Mouse (Mus musculus): Measurements from ENCODE around the gene Gng8. TPM values are rescaled to one million over a fixed set of nuclear protein-coding genes. Genes with fewer than 3 reads are reported as not detected.

Gene Gng8
- total and polyA plus RNA-seq, 2 experiments = 0.26 TPM; not detected in 1

GRCm38 (mm10) chr7:16885271-16885776 is 6.3 kb upstream of the Gng8 start:
- no peak overlapping the region for H3K9ac ChIP-seq (ENCODE audit: low read depth, low read length)
- H3K27me3 ChIP-seq (ENCODE audit: control insufficient read depth, insufficient read depth, low read length) = peaks cover 16% of the 10 kb centered on the region
- H3K36me3 ChIP-seq (ENCODE audit: control insufficient read depth, insufficient read depth, low read length) = no peaks in the 10 kb centered on the region
- 23% methylated on average over 93 of the region's 95 CpGs for WGBS
- no peaks in the 10 kb centered on the region for H3K4me1 ChIP-seq (ENCODE audit: control insufficient read depth, insufficient read depth, low read length)
- DNase-seq (ENCODE audit: extremely low read depth, low read depth, low spot score) = no peak
- no peaks in the 10 kb centered on the region for H3K79me2 ChIP-seq (ENCODE audit: control insufficient read depth, insufficient read depth, low read length)
- H3K27ac ChIP-seq (replicated peaks; ENCODE audit: insufficient read depth, low read depth, low read length) = no peak overlapping the region
- TF ChIP-seq CTCF (IDR thresholded peaks at IDR 0.05; ENCODE audit: low read depth, low read length) (no peak), POLR2A (IDR thresholded peaks at IDR 0.05; ENCODE audit: extremely low read depth, insufficient read depth, low read length) (no peak)
- H3K4me3 ChIP-seq (ENCODE audit: insufficient read depth, low read depth, low read length) = peak overlapping the region; percentile 45; the same call in 1 of the 2 replicates

GRCm38 (mm10) chr7:16885905-16886304 is 5.7 kb upstream of the Gng8 start:
- TF ChIP-seq POLR2A (IDR thresholded peaks at IDR 0.05; ENCODE audit: extremely low read depth, insufficient read depth, low read length) (no peak), CTCF (IDR thresholded peaks at IDR 0.05; ENCODE audit: low read depth, low read length) (no peak)
- H3K9ac ChIP-seq (ENCODE audit: low read depth, low read length) = no peak overlapping the region
- H3K79me2 ChIP-seq (ENCODE audit: control insufficient read depth, insufficient read depth, low read length) = no peaks in the 10 kb centered on the region
- no peak overlapping the region for H3K27ac ChIP-seq (replicated peaks; ENCODE audit: insufficient read depth, low read depth, low read length)
- H3K27me3 ChIP-seq (ENCODE audit: control insufficient read depth, insufficient read depth, low read length) = peaks cover 16% of the 10 kb centered on the region
- no peaks in the 10 kb centered on the region for H3K4me1 ChIP-seq (ENCODE audit: control insufficient read depth, insufficient read depth, low read length)
- H3K4me3 ChIP-seq (ENCODE audit: insufficient read depth, low read depth, low read length) = no peak overlapping the region
- no peaks in the 10 kb centered on the region for H3K36me3 ChIP-seq (ENCODE audit: control insufficient read depth, insufficient read depth, low read length)
- WGBS = 57% methylated on average over 59 of the region's 59 CpGs
- DNase-seq (ENCODE audit: extremely low read depth, low read depth, low spot score) = no peak

- no peak for DNase-seq (ENCODE audit: extremely low read depth, low read depth, low spot score)
- H3K4me3 ChIP-seq (ENCODE audit: insufficient read depth, low read depth, low read length) = no peak overlapping the region
- no peak overlapping the region for H3K9ac ChIP-seq (ENCODE audit: low read depth, low read length)
- 56% methylated on average over 6 of the region's 6 CpGs for WGBS
- TF ChIP-seq POLR2A (IDR thresholded peaks at IDR 0.05; ENCODE audit: extremely low read depth, insufficient read depth, low read length) = no peak
- no peak for TF ChIP-seq CTCF (IDR thresholded peaks at IDR 0.05; ENCODE audit: low read depth, low read length)
- no peaks in the 10 kb centered on the region for H3K36me3 ChIP-seq (ENCODE audit: control insufficient read depth, insufficient read depth, low read length)
- no peaks in the 10 kb centered on the region for H3K79me2 ChIP-seq (ENCODE audit: control insufficient read depth, insufficient read depth, low read length)
- peaks cover 10% of the 10 kb centered on the region for H3K27me3 ChIP-seq (ENCODE audit: control insufficient read depth, insufficient read depth, low read length)
- H3K27ac ChIP-seq (replicated peaks; ENCODE audit: insufficient read depth, low read depth, low read length) = peak overlapping the region; percentile 49; the same call in 1 of the 2 replicates
- no peaks in the 10 kb centered on the region for H3K4me1 ChIP-seq (ENCODE audit: control insufficient read depth, insufficient read depth, low read length)
Measured at GRCm38 (mm10) chr7:16890536-16890935, 1.1 kb upstream of the Gng8 start.

- 7% methylated on average over 23 of the region's 23 CpGs for WGBS
- Histone ChIP-seq H3K4me3 (ENCODE audit: insufficient read depth, low read depth, low read length) (no peak overlapping the region), H3K4me1 (ENCODE audit: control insufficient read depth, insufficient read depth, low read length) (no peaks in the 10 kb centered on the region), H3K27ac (replicated peaks; ENCODE audit: insufficient read depth, low read depth, low read length) (peak overlapping the region; percentile 49), H3K27me3 (ENCODE audit: control insufficient read depth, insufficient read depth, low read length) (peaks cover 6% of the 10 kb centered on the region), H3K36me3 (ENCODE audit: control insufficient read depth, insufficient read depth, low read length) (no peaks in the 10 kb centered on the region), H3K79me2 (ENCODE audit: control insufficient read depth, insufficient read depth, low read length) (no peaks in the 10 kb centered on the region), H3K9ac (ENCODE audit: low read depth, low read length) (no peak overlapping the region)
- TF ChIP-seq CTCF (IDR thresholded peaks at IDR 0.05; ENCODE audit: low read depth, low read length) (no peak), POLR2A (IDR thresholded peaks at IDR 0.05; ENCODE audit: extremely low read depth, insufficient read depth, low read length) (no peak)
- peak; percentile 15 for DNase-seq (ENCODE audit: extremely low read depth, low read depth, low spot score)
Measured at GRCm38 (mm10) chr7:16890944-16891343, 642 bp upstream of the Gng8 start.

- H3K9ac ChIP-seq (ENCODE audit: low read depth, low read length) = no peak overlapping the region
- no peaks in the 10 kb centered on the region for H3K36me3 ChIP-seq (ENCODE audit: control insufficient read depth, insufficient read depth, low read length)
- no peak for DNase-seq (ENCODE audit: extremely low read depth, low read depth, low spot score)
- no peak overlapping the region for H3K27ac ChIP-seq (replicated peaks; ENCODE audit: insufficient read depth, low read depth, low read length)
- no peaks in the 10 kb centered on the region for H3K4me1 ChIP-seq (ENCODE audit: control insufficient read depth, insufficient read depth, low read length)
- no peak overlapping the region for H3K4me3 ChIP-seq (ENCODE audit: insufficient read depth, low read depth, low read length)
- H3K27me3 ChIP-seq (ENCODE audit: control insufficient read depth, insufficient read depth, low read length) = no peaks in the 10 kb centered on the region; the same call in 1 of the 2 replicates
- 47% methylated on average over 9 of the region's 9 CpGs for WGBS
- H3K79me2 ChIP-seq (ENCODE audit: control insufficient read depth, insufficient read depth, low read length) = no peaks in the 10 kb centered on the region
- TF ChIP-seq POLR2A (IDR thresholded peaks at IDR 0.05; ENCODE audit: extremely low read depth, insufficient read depth, low read length) (no peak), CTCF (IDR thresholded peaks at IDR 0.05; ENCODE audit: low read depth, low read length) (no peak)
Measured at GRCm38 (mm10) chr7:16892352-16892730, 755 bp downstream of the Gng8 start.

- Histone ChIP-seq H3K4me3 (ENCODE audit: insufficient read depth, low read depth, low read length) (no peak overlapping the region), H3K27ac (replicated peaks; ENCODE audit: insufficient read depth, low read depth, low read length) (no peak overlapping the region), H3K9ac (ENCODE audit: low read depth, low read length) (no peak overlapping the region), H3K79me2 (ENCODE audit: control insufficient read depth, insufficient read depth, low read length) (no peaks in the 10 kb centered on the region), H3K4me1 (ENCODE audit: control insufficient read depth, insufficient read depth, low read length) (no peaks in the 10 kb centered on the region), H3K27me3 (ENCODE audit: control insufficient read depth, insufficient read depth, low read length) (no peaks in the 10 kb centered on the region; the same call in 1 of the 2 replicates), H3K36me3 (ENCODE audit: control insufficient read depth, insufficient read depth, low read length) (no peaks in the 10 kb centered on the region)
- WGBS = 20% methylated on average over 6 of the region's 6 CpGs
- TF ChIP-seq CTCF (IDR thresholded peaks at IDR 0.05; ENCODE audit: low read depth, low read length) = no peak
- no peak for TF ChIP-seq POLR2A (IDR thresholded peaks at IDR 0.05; ENCODE audit: extremely low read depth, insufficient read depth, low read length)
- no peak for DNase-seq (ENCODE audit: extremely low read depth, low read depth, low spot score)
Measured at GRCm38 (mm10) chr7:16893612-16894011, 2.0 kb downstream of the Gng8 start.

All from liver, adult 2 months (tissue).